Mouse (Mus musculus): Measurements from ENCODE around the gene Gpr89. TPM values are rescaled to one million over a fixed set of nuclear protein-coding genes. Genes with fewer than 3 reads are reported as not detected.

Gene Gpr89
- polyA plus RNA-seq (2014; fragmentation: Illumina TruSeq; extraction: RNeasy Lipid Tissue Mini Kit (QIAGEN cat#74804); ENCODE audit: low read depth, low replicate concordance), result 12.1 TPM

GRCm38 (mm10) chr3:96904851-96905541, at the start of gene Gpr89:
Gene Gpr89, minus strand, starts transcription at chr3:96905346.

GRCm38 (mm10) chr3:96925920-96926319, 20.8 kb upstream of the Gpr89 start, which contains the start of gene Gja8:
Gene Gja8, minus strand, starts transcription at chr3:96926020.

GRCm38 (mm10) chr3:96904393-96904792, 753 bp downstream of the Gpr89 start, which contains the start of gene Gja5:
Gene Gja5, plus strand, starts transcription at chr3:96904693.

GRCm38 (mm10) chr3:96828984-96829383, 76.2 kb downstream of the Gpr89 start, which contains the start of the genes Pdzk1 and Cd160:
Gene Pdzk1, plus strand, starts transcription at chr3:96829284.
Gene Cd160, minus strand, starts transcription at chr3:96829351.

Other genes with a start within 250 kb of the Gpr89 start
- gene Ankrd35, start 235.2 kb downstream of the Gpr89 start, polyA plus RNA-seq (2014; fragmentation: Illumina TruSeq; extraction: RNeasy Lipid Tissue Mini Kit (QIAGEN cat#74804); ENCODE audit: low read depth, low replicate concordance), result not detected
- gene Pias3, start 209.0 kb downstream of the Gpr89 start, polyA plus RNA-seq (2014; fragmentation: Illumina TruSeq; extraction: RNeasy Lipid Tissue Mini Kit (QIAGEN cat#74804); ENCODE audit: low read depth, low replicate concordance), result 2.7 TPM
- gene Nudt17, start 196.8 kb downstream of the Gpr89 start, polyA plus RNA-seq (2014; fragmentation: Illumina TruSeq; extraction: RNeasy Lipid Tissue Mini Kit (QIAGEN cat#74804); ENCODE audit: low read depth, low replicate concordance), result not detected
- gene Polr3c, start 177.7 kb downstream of the Gpr89 start, polyA plus RNA-seq (2014; fragmentation: Illumina TruSeq; extraction: RNeasy Lipid Tissue Mini Kit (QIAGEN cat#74804); ENCODE audit: low read depth, low replicate concordance), result 15.2 TPM
- 108 TPM for gene Rnf115, start 177.7 kb downstream of the Gpr89 start, polyA plus RNA-seq (2014; fragmentation: Illumina TruSeq; extraction: RNeasy Lipid Tissue Mini Kit (QIAGEN cat#74804); ENCODE audit: low read depth, low replicate concordance)
- gene Pdzk1, start 76.1 kb downstream of the Gpr89 start, polyA plus RNA-seq (2014; fragmentation: Illumina TruSeq; extraction: RNeasy Lipid Tissue Mini Kit (QIAGEN cat#74804); ENCODE audit: low read depth, low replicate concordance), result 451 TPM
- not detected for gene Cd160, start 76.0 kb downstream of the Gpr89 start, polyA plus RNA-seq (2014; fragmentation: Illumina TruSeq; extraction: RNeasy Lipid Tissue Mini Kit (QIAGEN cat#74804); ENCODE audit: low read depth, low replicate concordance)
- 3.4 TPM for gene Gja5, start 653 bp downstream of the Gpr89 start, polyA plus RNA-seq (2014; fragmentation: Illumina TruSeq; extraction: RNeasy Lipid Tissue Mini Kit (QIAGEN cat#74804); ENCODE audit: low read depth, low replicate concordance)
- gene Gja8, start 20.7 kb upstream of the Gpr89 start, polyA plus RNA-seq (2014; fragmentation: Illumina TruSeq; extraction: RNeasy Lipid Tissue Mini Kit (QIAGEN cat#74804); ENCODE audit: low read depth, low replicate concordance), result not detected

Measured in kidney, adult 10 weeks (tissue).